Comparison of ENCODE assay signal across 19 mouse cellular contexts in the genomic region with DNA sequence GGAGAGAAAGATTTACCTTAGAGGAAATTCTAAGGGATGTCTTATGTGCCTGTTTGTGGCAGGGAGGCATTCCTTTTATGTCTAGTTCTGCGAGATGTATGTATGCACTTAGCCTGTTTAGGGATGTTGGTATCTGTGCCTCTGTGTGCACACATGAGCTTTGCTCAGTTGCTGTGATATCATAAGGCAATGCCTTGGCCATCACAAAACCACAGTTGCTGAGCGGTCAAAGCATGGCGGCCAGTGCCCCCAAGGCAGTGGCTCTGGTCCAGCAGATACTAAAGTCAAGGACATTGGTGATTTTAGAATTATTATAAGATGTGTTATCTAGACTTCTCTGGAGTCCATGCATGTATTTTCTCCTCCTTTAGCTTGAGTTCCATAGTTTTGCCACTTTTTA.
DNase-seq lines count a peak whose midpoint lies in the region; ATAC-seq and TF ChIP-seq lines count a peak whose summit lies in the region.
"Had no signal": no experiment of that assay in that cellular context is flagged by ENCODE, and none has a peak within 500 bp of the region (broad histone marks: within the 10 kb centered on the region; RNA-seq: fewer than 3 reads in every experiment).

No protein-coding gene starts in this region.

- WGBS in forebrain, postnatal 0 days, result 88% methylated on average over 3 of the region's 3 CpGs
- WGBS in forebrain, embryonic 11.5 days, result 95% methylated on average over 3 of the region's 3 CpGs
- 81% methylated on average over 3 of the region's 3 CpGs for WGBS in hindbrain, embryonic 16.5 days
- 95% methylated on average over 3 of the region's 3 CpGs for WGBS in hindbrain, embryonic 10.5 days
- WGBS in neural tube, embryonic 13.5 days, result 94% methylated on average over 3 of the region's 3 CpGs

- H3K4me1 ChIP-seq in forebrain, postnatal 0 days (ENCODE audit: insufficient read depth), result 0 out of 2 replicates have a peak, but pooled peaks cover 2% of the 10 kb centered on the region
- no peaks in the 10 kb centered on the region for H3K4me1 ChIP-seq in forebrain, embryonic 11.5 days (replicated peaks; ENCODE audit: control insufficient read depth, insufficient read depth, low read length)
- H3K4me1 ChIP-seq in hindbrain, embryonic 16.5 days (ENCODE audit: control insufficient read depth, insufficient read depth, low read depth, low read length), result no peaks in the 10 kb centered on the region
- no peaks in the 10 kb centered on the region for H3K4me1 ChIP-seq in hindbrain, embryonic 10.5 days (replicated peaks)
- peaks cover 6% of the 10 kb centered on the region; the same call in 1 of the 2 replicates for H3K4me1 ChIP-seq in neural tube, embryonic 13.5 days (replicated peaks)
- H3K4me1 ChIP-seq: intestine, embryonic 15.5 days had no signal

- no peak for TF ChIP-seq CTCF in forebrain, postnatal 0 days (IDR thresholded peaks at IDR 0.05; ENCODE audit: low read depth)

- no peak overlapping the region for H3K9ac ChIP-seq in forebrain, postnatal 0 days
- no peak overlapping the region for H3K9ac ChIP-seq in forebrain, embryonic 11.5 days (ENCODE audit: low read length)
- H3K9ac ChIP-seq in hindbrain, embryonic 16.5 days (ENCODE audit: low read depth, low read length), result no peak overlapping the region
- no peak overlapping the region for H3K9ac ChIP-seq in neural tube, embryonic 13.5 days
- H3K9ac ChIP-seq: embryonic facial prominence, embryonic 15.5 days; heart, embryonic 12.5 days; intestine, embryonic 15.5 days had no signal

- no peaks in the 10 kb centered on the region for H3K36me3 ChIP-seq in forebrain, postnatal 0 days (ENCODE audit: insufficient read depth)
- no peaks in the 10 kb centered on the region for H3K36me3 ChIP-seq in forebrain, embryonic 11.5 days (ENCODE audit: control insufficient read depth, insufficient read depth, low read length)
- no peaks in the 10 kb centered on the region for H3K36me3 ChIP-seq in hindbrain, embryonic 16.5 days (ENCODE audit: control insufficient read depth, insufficient read depth, low read length)
- H3K36me3 ChIP-seq in hindbrain, embryonic 10.5 days, result no peaks in the 10 kb centered on the region
- no peaks in the 10 kb centered on the region for H3K36me3 ChIP-seq in neural tube, embryonic 13.5 days
- H3K36me3 ChIP-seq: embryonic facial prominence, embryonic 15.5 days; heart, embryonic 12.5 days; intestine, embryonic 15.5 days had no signal

- H3K27me3 ChIP-seq in forebrain, postnatal 0 days (ENCODE audit: insufficient read depth, low read length), result no peaks in the 10 kb centered on the region
- H3K27me3 ChIP-seq in forebrain, embryonic 11.5 days (ENCODE audit: control insufficient read depth, insufficient read depth, low read length), result no peaks in the 10 kb centered on the region
- H3K27me3 ChIP-seq in hindbrain, embryonic 16.5 days (replicated peaks; ENCODE audit: control insufficient read depth, insufficient read depth, low read length), result no peaks in the 10 kb centered on the region
- H3K27me3 ChIP-seq in hindbrain, embryonic 10.5 days (ENCODE audit: insufficient read depth, poor library complexity, severe bottlenecking), result no peaks in the 10 kb centered on the region
- H3K27me3 ChIP-seq in neural tube, embryonic 13.5 days, result no peaks in the 10 kb centered on the region
- H3K27me3 ChIP-seq: embryonic facial prominence, embryonic 15.5 days; heart, embryonic 12.5 days; intestine, embryonic 15.5 days had no signal

- DNase-seq in cerebellum, postnatal 14 days, result peak; percentile 11 to 16
- DNase-seq in cerebellum, postnatal 4 days (ENCODE audit: low spot score in 2 of 2), result no peak
- no peak for DNase-seq in forebrain, postnatal 0 days
- no peak for DNase-seq in forebrain, embryonic 11.5 days (ENCODE audit: low spot score)
- DNase-seq in hindbrain, embryonic 10.5 days (ENCODE audit: low spot score), result no peak
- DNase-seq in neural tube, embryonic 10.5 days (ENCODE audit: extremely low spot score, low spot score), result no peak
- DNase-seq: adrenal gland, postnatal 10 days; cerebellum, adult 11 months; cerebellum, adult 8-10 months; embryo, embryonic 11 days; gastrocnemius, adult 2 months; gastrocnemius, postnatal 25 days; kidney, adult 18-20 months had no signal

- no peak overlapping the region for H3K4me3 ChIP-seq in forebrain, postnatal 0 days (ENCODE audit: low read depth, low read length)
- no peak overlapping the region for H3K4me3 ChIP-seq in forebrain, embryonic 11.5 days (ENCODE audit: low read depth, low read length)
- H3K4me3 ChIP-seq in hindbrain, embryonic 16.5 days (ENCODE audit: low read length), result no peak overlapping the region
- no peak overlapping the region for H3K4me3 ChIP-seq in hindbrain, embryonic 10.5 days
- no peak overlapping the region for H3K4me3 ChIP-seq in neural tube, embryonic 13.5 days
- H3K4me3 ChIP-seq: embryonic facial prominence, embryonic 15.5 days; erythroblast, embryonic 14.5 days; gastrocnemius, adult 2 months; heart, embryonic 12.5 days; intestine, embryonic 15.5 days had no signal

- 0 out of 2 replicates have a peak overlapping the region, but pooled peaks have one; percentile 0 for H3K4me2 ChIP-seq in forebrain, postnatal 0 days (ENCODE audit: low read depth)
- no peak overlapping the region for H3K4me2 ChIP-seq in forebrain, embryonic 11.5 days (ENCODE audit: low read depth, low read length, severe bottlenecking)
- H3K4me2 ChIP-seq in hindbrain, embryonic 16.5 days (ENCODE audit: low read length), result no peak overlapping the region
- no peak overlapping the region for H3K4me2 ChIP-seq in neural tube, embryonic 13.5 days
- H3K4me2 ChIP-seq: embryonic facial prominence, embryonic 15.5 days; heart, embryonic 12.5 days; intestine, embryonic 15.5 days had no signal

- H3K27ac ChIP-seq in forebrain, postnatal 0 days (ENCODE audit: low read depth, low read length), result no peak overlapping the region
- no peak overlapping the region for H3K27ac ChIP-seq in forebrain, embryonic 11.5 days (ENCODE audit: low read depth, low read length)
- no peak overlapping the region for H3K27ac ChIP-seq in hindbrain, embryonic 16.5 days (ENCODE audit: low read depth, low read length)
- H3K27ac ChIP-seq in hindbrain, embryonic 10.5 days, result no peak overlapping the region
- 0 out of 2 replicates have a peak overlapping the region, but pooled peaks have one; percentile 25 for H3K27ac ChIP-seq in neural tube, embryonic 13.5 days (replicated peaks)
- H3K27ac ChIP-seq: embryonic facial prominence, embryonic 15.5 days; gastrocnemius, adult 2 months; intestine, embryonic 15.5 days had no signal

- no peaks in the 10 kb centered on the region for H3K9me3 ChIP-seq in forebrain, postnatal 0 days (ENCODE audit: low read length)
- H3K9me3 ChIP-seq in forebrain, embryonic 11.5 days (ENCODE audit: control insufficient read depth, low read length), result no peaks in the 10 kb centered on the region
- no peaks in the 10 kb centered on the region for H3K9me3 ChIP-seq in hindbrain, embryonic 16.5 days (ENCODE audit: control insufficient read depth, low read length)
- no peaks in the 10 kb centered on the region for H3K9me3 ChIP-seq in hindbrain, embryonic 10.5 days
- H3K9me3 ChIP-seq in neural tube, embryonic 13.5 days, result no peaks in the 10 kb centered on the region
- H3K9me3 ChIP-seq: embryonic facial prominence, embryonic 15.5 days; heart, embryonic 12.5 days; intestine, embryonic 15.5 days had no signal

- no peak; the same call in 1 of the 2 replicates for ATAC-seq in forebrain, postnatal 0 days
- ATAC-seq in forebrain, embryonic 11.5 days (replicated peaks; ENCODE audit: low FRiP score), result no peak
- ATAC-seq in hindbrain, embryonic 16.5 days, result peak; percentile 52; the same call in 1 of the 2 replicates
- no peak for ATAC-seq in neural tube, embryonic 13.5 days (ENCODE audit: low read depth)
- ATAC-seq: intestine, embryonic 15.5 days had no signal

Comparison
In these comparisons a context has a peak if more than half of its experiments do, and no peak if none do; other contexts are left out.
1. DNase-seq: peak in cerebellum, postnatal 14 days (2 of 2); none in cerebellum, postnatal 4 days (0 of 2), forebrain, postnatal 0 days (single experiment), forebrain, embryonic 11.5 days (single experiment), hindbrain, embryonic 10.5 days (single experiment) and neural tube, embryonic 10.5 days (single experiment).